Mouse (Mus musculus) regulatory T cell (primary cell): Measurements from ENCODE around the gene Olfr113.
"Not testable (repeated sequence)": the region's sequence is repeated elsewhere in the genome, so short reads cannot be mapped to it uniquely, and the experiment has no call there.

Source experiments
- in situ Hi-C: fragments of 300-600 bp; cut with MboI, MseI; formaldehyde crosslinking; loops from one replicate; pipeline ENCODE4 v1.15.1; 2025; ENCODE audit warnings: high pct_unique_total_duplicates

Gene Olfr113

DNA sequence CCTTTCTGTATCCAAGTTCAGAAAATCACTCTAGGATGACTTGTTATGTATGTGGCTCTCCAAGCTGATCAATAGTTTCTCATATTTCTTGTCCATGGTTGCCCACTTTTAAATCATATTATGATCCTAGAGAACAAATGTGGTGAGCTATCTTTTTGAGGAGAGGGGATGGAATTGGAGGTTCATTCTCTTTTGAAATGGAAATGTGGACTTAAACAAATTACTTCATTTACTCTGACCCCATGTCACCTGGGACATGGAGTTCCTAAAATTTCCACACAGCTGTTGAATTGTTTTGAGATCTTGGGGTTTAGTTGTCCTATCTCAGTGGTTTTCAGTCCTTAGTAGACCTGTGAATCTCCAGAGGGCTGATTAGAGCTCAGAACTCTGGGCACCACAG lies at the start of gene Olfr113:
Olfr113 (minus strand) TSS at position 101 of the 400 bp plus-strand sequence.
- in situ Hi-C loops = no loop called here

DNA sequence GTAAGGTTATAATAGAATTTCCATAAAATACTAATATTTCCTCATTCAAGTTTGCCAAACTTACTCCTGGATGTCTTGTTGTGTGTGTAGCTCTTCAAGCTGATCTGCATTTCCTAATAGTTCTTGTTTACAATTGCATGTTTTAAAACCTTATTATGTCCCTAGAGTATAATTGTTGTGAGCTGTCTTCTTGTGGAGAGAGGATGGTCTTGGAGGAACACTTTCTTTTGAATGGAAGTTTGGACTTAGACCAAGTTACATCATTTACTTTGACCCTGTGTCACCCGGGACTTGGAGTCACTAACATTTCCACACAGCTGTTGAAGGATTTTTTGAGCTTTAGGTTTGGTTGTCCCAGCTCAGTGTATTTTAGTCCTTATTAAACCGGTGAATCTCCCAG lies 49.5 kb upstream of the Olfr113 start, which contains the start of the genes Olfr115 and Olfr116:
Olfr115 (minus strand) TSS at position 101 of the 400 bp plus-strand sequence.
Olfr116 (minus strand) TSS at position 191 of the 400 bp plus-strand sequence.
- in situ Hi-C loops = no loop called here

DNA sequence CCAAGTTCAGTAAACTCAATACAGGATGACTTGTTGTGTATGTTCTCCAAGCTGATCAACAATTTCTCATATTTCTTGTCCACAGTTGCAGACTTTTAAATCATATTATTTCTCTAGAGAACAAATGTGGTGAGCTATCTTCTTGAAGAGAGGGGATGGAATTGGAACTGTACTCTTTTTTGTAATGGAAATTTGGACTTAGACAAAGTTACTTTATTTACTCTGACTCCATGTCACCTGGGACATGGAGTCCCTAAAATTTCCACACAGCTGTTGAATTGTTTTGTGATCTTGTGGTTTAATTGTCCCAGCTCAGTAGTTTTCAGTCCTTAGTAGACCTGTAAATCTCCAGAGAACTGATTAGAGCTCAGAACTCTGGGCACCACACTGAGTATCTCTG lies 15.2 kb upstream of the Olfr113 start, which contains the start of gene Olfr114:
Olfr114 (minus strand) TSS at position 101 of the 400 bp plus-strand sequence.
- in situ Hi-C loops = no loop called here

DNA sequence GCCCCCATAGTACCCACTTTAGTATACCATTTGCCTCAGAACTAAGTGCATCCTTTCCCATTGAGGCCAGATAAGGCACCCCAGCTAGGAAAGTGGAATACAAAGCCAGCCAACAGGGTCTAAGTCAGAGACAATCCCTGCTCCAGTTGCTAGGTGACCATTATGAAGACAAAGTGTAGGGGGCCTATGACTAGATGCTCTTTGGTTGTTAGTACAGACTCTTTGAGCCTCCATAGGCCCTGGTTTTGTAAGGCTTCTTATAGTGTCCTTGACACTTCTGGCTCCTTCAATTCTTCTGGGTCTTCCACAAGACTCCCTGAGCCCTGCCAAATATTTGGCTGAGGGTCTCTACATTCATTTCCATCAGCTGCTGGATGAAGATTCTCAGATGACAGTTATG lies 8.1 kb downstream of the Olfr113 start, which contains the start of gene Olfr112:
Olfr112 (minus strand) TSS at position 101 of the 400 bp plus-strand sequence.
- in situ Hi-C loops = no loop called here

DNA sequence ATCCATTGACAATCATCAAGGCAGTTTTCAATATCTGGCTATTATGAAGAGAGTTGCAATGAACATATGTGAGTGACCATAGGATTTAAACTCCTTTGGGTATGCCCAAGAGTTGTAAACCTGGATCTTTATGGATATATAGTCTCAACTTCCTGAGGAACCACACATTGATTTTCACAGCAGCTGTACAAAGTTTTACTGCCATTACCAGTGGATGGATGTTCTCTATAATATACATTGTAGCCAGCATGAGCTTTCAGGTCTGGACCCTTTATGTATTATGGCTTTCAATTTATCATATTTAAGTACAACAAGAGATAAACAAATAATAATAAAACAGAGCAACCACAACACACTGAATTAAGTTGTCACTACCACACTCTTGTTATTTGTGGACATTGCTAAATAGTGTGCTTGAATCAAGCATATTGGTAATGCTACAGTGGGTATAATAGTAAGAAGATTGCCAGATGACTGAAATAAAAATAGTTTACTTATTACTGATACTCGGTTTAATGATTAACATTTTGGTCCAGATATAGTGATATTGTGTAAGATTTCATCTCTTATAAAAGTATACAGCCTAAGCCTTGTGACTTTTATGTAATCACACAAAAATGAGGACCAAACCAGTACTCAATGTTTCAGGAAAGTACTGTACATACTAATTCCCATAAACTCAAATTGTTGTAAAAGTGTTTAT lies 18.4 kb downstream of the Olfr113 start:
- in situ Hi-C loops = no loop called here

DNA sequence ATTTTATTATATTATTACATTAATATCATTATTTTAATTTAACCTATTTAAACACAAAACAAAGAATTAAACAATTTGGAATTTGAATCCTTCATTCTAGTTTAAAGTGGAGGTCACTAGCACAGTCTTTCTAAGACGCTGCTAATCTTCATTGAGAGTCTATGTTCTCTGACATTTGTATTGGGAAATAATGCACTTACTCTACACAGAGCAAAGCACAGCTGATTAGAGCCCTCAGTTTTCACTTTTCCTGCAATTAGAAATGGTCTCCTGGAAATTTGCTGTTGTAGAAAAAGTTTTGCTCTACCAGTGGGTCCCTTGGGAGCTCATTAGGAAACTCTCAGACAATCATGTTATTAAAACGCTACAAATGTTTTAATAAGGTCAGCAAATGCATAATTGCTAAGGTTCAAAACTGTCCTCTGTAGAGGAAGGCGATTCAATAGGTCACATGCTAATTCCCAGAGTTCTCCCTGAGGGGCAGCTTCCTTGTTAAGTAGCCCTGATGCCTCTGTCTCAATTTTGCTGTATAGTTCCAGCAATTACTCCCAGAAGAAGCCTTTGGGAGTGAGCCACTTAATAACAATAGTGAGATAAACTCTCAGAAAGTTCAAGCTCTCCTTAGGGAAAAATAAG lies 33.5 kb downstream of the Olfr113 start:
- in situ Hi-C loops = no loop called here

DNA sequence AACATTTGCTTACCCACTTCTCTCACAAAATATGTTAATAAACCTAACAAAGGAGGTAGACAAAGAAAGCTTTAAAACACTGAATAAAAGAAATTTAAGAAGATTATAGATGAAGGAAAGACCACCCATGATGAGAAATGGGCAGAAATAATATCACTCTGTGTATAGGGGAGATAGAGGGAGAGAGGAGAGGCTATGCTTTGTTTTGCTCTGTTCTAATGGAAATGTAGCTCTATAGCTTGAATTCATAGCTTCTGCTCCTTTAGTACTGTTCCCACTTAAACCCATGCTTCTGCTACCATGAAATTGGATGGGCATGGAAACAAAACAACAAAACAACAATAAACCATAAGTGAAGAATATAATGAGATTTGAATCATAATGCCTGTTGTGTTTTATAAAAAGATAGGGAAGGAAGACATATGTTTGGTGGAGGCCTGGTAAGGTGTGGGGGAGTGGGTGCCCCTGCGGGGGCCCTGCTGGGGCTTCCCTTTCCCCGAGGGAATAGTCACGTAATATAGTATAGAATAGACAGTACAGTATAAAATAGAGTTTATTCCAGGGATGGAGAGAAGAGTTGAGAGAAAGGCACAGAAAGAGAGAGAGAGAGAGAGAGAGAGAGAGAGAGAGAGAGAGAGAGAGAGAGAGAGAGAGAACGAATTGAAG lies 35.9 kb downstream of the Olfr113 start:
- in situ Hi-C loops = no loop called here

DNA sequence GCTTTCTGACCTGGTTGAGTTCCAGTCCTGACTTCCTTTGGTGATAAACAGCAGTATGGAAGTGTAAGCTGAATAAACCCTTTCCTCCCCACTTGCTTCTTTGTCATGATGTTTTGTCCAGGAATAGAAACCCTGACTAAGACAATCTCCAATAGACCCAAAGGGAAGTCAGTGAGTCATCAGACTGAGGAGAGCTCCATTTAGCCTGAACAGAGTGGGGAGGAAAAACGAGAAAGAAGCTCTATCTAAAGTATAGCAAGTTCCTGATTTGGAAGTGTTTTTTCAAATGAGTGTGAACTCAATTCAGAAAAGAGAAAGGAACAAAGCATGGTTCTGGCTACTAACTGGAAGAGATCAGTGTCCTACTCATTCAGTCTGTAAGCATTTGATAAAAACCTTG lies 39.0 kb downstream of the Olfr113 start:
- in situ Hi-C loops = not testable (repeated sequence)

DNA sequence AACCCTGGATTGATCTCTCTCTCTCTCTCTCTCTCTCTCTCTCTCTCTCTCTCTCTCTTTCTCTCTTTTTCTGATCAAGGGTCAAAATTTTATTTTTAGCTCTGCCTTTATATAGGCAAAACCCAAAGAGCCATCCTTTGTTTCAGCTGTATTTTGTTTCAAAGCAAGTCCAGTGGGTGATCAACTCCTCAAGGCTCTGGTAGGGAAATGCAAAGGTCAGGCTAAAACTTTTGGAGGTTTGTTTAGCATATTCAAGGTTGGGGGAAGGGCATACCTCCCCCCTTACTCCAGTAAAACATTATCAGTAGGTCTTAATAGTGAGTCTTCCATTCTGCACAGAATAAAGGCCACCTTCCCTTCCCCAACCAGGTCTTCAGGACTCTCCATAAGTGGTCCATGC lies 42.3 kb downstream of the Olfr113 start:
- in situ Hi-C loops = no loop called here

DNA sequence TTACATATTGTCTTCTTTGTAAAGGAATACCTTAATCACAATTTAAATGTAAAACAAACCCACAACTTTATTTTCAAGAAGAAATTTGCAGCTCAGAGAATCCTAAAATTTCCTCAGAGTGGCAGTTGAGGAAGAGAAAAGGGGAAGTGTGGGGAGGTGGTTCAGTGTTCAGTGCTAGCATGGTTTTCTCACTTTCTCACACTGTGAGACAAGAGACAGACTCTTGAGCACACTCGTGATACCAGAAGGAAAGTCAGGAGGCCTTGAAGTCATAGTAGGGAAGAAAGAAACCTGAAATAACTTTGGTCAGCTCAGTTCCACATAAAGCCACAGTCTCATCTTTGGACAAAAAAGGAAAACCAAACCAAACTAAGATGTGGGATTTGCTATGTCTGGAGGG lies 52.0 kb downstream of the Olfr113 start:
- in situ Hi-C loops = not testable (repeated sequence)

DNA sequence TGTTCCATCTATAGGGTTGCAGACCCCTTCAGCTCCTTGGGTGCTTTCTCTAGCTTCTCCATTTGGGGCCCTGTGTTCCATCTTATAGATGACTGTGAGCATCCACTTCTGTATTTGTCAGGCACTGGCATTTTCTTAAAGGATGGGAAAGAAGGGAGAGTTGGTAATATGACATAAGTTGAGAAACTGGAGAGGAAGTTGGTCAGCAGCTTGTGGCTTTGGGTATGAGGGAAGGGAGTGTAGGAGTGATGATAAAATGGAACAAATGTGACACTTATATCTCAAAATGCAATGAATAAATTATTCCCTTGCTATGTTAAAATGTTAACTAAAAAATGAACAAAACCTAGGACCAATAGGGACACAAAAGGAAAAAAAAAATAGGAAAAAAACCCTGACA lies 52.9 kb downstream of the Olfr113 start:
- in situ Hi-C loops = not testable (repeated sequence)
